Mouse (Mus musculus): ENCODE measurements around the gene Synpo2. TPM values are rescaled to one million over a fixed set of nuclear protein-coding genes. Genes with fewer than 3 reads are reported as not detected.
A peak's percentile ranks its signal among the peaks of the same experiment; 100 is the strongest.

Gene Synpo2
- under 1 TPM in 1 of 2 experiments, not detected in 1; 0.13 TPM for polyA plus RNA-seq (2017; shearing (Covaris generic))

- ATAC-seq, result no peak
Measured at GRCm38 (mm10) chr3:123235921-123236320, at the start of gene Synpo2. TSS of gene Synpo2 (minus strand) at chr3:123236149.

GRCm38 (mm10) chr3:123285649-123286048 lies 49.7 kb upstream of the Synpo2 start:
- ATAC-seq, result no peak

- ATAC-seq, result no peak
Measured at GRCm38 (mm10) chr3:123284284-123284683, 48.3 kb upstream of the Synpo2 start.

- ATAC-seq, result no peak
Measured at GRCm38 (mm10) chr3:123282866-123283615, 47.1 kb upstream of the Synpo2 start.

- peak; percentile 32 for ATAC-seq
Measured at GRCm38 (mm10) chr3:123267741-123268201, 31.8 kb upstream of the Synpo2 start.

GRCm38 (mm10) chr3:123266753-123267651 lies 31.1 kb upstream of the Synpo2 start, which contains the start of gene Sec24d:
TSS of gene Sec24d (plus strand) at chr3:123267455.
- ATAC-seq, result peak; percentile 79

- ATAC-seq, result no peak
Measured at GRCm38 (mm10) chr3:123264706-123265105, 28.8 kb upstream of the Synpo2 start.

GRCm38 (mm10) chr3:123258709-123259108 lies 22.8 kb upstream of the Synpo2 start:
- ATAC-seq, result no peak

GRCm38 (mm10) chr3:123256181-123257101 lies 20.5 kb upstream of the Synpo2 start:
- no peak for ATAC-seq

GRCm38 (mm10) chr3:123245646-123246045 lies 9.7 kb upstream of the Synpo2 start:
- ATAC-seq, result no peak

- no peak for ATAC-seq
Measured at GRCm38 (mm10) chr3:123244376-123244775, 8.4 kb upstream of the Synpo2 start.

GRCm38 (mm10) chr3:123237446-123237845 lies 1.5 kb upstream of the Synpo2 start:
- no peak for ATAC-seq

- ATAC-seq, result no peak
Measured at GRCm38 (mm10) chr3:123237039-123237438, 1.1 kb upstream of the Synpo2 start.

- no peak for ATAC-seq
Measured at GRCm38 (mm10) chr3:123235495-123235894, 454 bp downstream of the Synpo2 start.

- ATAC-seq, result no peak
Measured at GRCm38 (mm10) chr3:123234191-123234836, 1.6 kb downstream of the Synpo2 start.

GRCm38 (mm10) chr3:123231639-123232038 lies 4.3 kb downstream of the Synpo2 start:
- no peak for ATAC-seq

GRCm38 (mm10) chr3:123227276-123227675 lies 8.7 kb downstream of the Synpo2 start:
- no peak for ATAC-seq

- ATAC-seq, result no peak
Measured at GRCm38 (mm10) chr3:123218646-123219045, 17.3 kb downstream of the Synpo2 start.

GRCm38 (mm10) chr3:123208891-123209290 lies 27.1 kb downstream of the Synpo2 start:
- no peak for ATAC-seq

GRCm38 (mm10) chr3:123207386-123207785 lies 28.6 kb downstream of the Synpo2 start:
- ATAC-seq, result no peak

GRCm38 (mm10) chr3:123205485-123205884 lies 30.5 kb downstream of the Synpo2 start:
- no peak for ATAC-seq

GRCm38 (mm10) chr3:123205065-123205464 lies 30.9 kb downstream of the Synpo2 start:
- no peak for ATAC-seq

Data from activated CD4-positive, CD25-positive, alpha-beta regulatory T cell, adult 4 months (primary cell).